Mouse (Mus musculus) megakaryocyte, embryonic 14.5 days (primary cell): Measurements from ENCODE around the gene Myl10.

ENCODE experiments used
- FLI1 ChIP-seq: IDR thresholded peaks from 2 replicates; pipeline ENCODE4 v1.6.1; 2012; ENCODE audit warnings: low read length, inconsistent platforms, mixed read lengths
- GATA1 ChIP-seq: IDR thresholded peaks from 3 replicates; pipeline ENCODE4 v1.6.1; 2012; ENCODE audit warnings: mixed read lengths, low read length, inconsistent platforms, borderline replicate concordance

DNA sequence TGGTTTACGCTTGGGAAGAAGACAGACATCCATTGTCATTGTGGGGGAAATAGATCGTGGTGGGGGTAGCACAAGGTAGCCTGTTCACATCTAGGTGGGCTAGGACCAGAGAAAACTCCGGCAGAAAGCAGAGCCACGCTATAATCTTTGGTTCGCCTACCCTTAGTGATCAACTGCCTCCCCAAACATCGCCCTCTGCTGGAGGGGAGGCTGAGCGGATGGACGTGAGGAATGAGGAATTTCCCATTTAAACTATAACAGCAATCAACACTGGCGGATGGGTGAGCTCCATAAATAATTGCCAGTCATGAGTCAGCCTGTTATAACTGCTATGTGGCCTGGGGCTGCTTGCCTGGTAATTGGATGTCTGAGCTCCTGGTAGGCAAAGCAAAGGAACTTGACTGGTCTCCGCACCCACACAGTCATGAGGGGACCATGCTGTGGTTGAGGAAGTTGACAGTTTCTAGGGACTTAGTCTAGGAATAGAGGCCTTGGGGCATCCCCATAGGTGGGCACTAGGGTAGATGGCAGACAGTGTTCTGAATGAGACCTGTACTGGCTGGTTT lies 36.0 kb upstream of the Myl10 start:
- no peak for TF ChIP-seq GATA1
- TF ChIP-seq FLI1, result no peak
